Mouse (Mus musculus): ENCODE measurements around the gene Ank3. TPM values are rescaled to one million over a fixed set of nuclear protein-coding genes. Genes with fewer than 3 reads are reported as not detected.

Gene Ank3
- polyA plus RNA-seq, 1 experiment from 2014 or later, result 76.6 TPM

DNA sequence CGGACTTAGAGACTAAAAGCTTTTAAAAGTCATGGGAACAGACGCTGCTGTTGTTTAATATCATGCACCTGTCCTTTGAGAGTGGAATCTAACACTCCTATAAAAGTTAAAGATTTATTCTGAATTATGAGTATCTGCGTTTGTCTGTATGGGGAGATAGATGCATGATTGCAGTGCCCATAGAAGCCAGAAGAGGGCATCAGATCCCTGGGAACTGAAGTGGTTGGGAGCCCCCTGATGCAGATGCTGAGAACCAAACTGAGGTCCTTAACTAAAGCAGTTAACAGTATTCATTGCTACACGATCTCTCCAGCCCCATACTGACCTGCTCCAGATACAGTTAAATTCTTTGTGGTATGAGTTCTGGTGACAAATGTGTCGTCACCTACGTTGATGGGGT is 240.6 kb downstream of the Ank3 start:
- Histone ChIP-seq H3K27ac (replicated peaks) (no peak overlapping the region), H3K4me3 (no peak overlapping the region), H3K4me2 (no peak overlapping the region), H3K9ac (no peak overlapping the region), H3K4me1 (replicated peaks) (peaks cover 47% of the 10 kb centered on the region), H3K9me3 (no peaks in the 10 kb centered on the region), H3K27me3 (no peaks in the 10 kb centered on the region), H3K36me3 (no peaks in the 10 kb centered on the region)
- 90% methylated on average over 6 of the region's 6 CpGs for WGBS
- ATAC-seq (ENCODE audit: low FRiP score, low read depth), result no peak

DNA sequence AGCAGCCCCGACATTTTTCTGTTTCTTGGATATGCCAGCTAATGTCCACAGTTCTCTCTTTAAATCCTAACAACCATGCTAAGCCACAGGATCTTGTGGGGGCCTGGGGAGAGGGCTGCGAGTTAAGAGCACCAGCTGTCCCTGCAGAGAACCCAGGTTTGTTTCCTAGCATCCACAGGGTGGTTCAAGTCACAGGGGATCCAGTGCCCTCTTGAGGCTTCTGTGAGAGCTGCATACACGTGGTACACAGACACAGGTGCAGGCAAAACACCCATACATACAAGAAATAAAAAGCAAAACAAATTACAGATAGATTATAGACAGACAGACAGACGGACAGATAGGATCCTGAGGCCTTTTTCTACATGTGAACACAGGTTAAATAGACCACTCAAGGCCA is 242.0 kb downstream of the Ank3 start:
- ATAC-seq (ENCODE audit: low FRiP score, low read depth), result no peak
- H3K27me3 ChIP-seq, result no peaks in the 10 kb centered on the region
- 70% methylated on average over 4 of the region's 4 CpGs for WGBS
- no peaks in the 10 kb centered on the region for H3K9me3 ChIP-seq
- no peak overlapping the region for H3K4me3 ChIP-seq
- H3K27ac ChIP-seq (replicated peaks), result no peak overlapping the region
- H3K4me2 ChIP-seq, result no peak overlapping the region
- no peaks in the 10 kb centered on the region for H3K36me3 ChIP-seq
- H3K9ac ChIP-seq, result no peak overlapping the region
- peaks cover 33% of the 10 kb centered on the region for H3K4me1 ChIP-seq (replicated peaks)

DNA sequence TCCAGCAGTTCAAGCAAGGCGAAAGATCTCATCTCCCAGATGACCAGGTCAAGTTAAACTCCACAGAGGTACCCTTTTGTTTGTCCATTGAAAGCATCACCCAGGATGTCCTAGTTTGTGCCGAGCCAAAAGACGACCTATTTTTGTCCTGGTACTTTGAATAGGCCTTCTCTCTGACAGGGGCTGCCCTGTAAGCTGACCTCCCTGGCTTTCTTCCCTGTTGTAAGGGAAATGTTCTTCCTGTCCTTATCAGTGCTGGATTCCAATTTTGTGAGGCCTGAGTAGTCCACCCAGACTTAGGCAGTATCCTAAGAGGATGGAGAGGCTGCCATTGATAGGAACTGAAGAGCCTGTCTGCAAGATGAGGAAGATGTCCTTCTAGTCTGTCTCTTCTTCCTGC is 244.9 kb downstream of the Ank3 start:
- Histone ChIP-seq H3K4me3 (no peak overlapping the region), H3K4me2 (no peak overlapping the region), H3K27ac (replicated peaks) (no peak overlapping the region), H3K9ac (no peak overlapping the region), H3K36me3 (no peaks in the 10 kb centered on the region), H3K9me3 (no peaks in the 10 kb centered on the region), H3K4me1 (replicated peaks) (peaks cover 8% of the 10 kb centered on the region), H3K27me3 (no peaks in the 10 kb centered on the region)
- no peak for ATAC-seq (ENCODE audit: low FRiP score, low read depth)
- 47% methylated on average over 3 of the region's 3 CpGs for WGBS

DNA sequence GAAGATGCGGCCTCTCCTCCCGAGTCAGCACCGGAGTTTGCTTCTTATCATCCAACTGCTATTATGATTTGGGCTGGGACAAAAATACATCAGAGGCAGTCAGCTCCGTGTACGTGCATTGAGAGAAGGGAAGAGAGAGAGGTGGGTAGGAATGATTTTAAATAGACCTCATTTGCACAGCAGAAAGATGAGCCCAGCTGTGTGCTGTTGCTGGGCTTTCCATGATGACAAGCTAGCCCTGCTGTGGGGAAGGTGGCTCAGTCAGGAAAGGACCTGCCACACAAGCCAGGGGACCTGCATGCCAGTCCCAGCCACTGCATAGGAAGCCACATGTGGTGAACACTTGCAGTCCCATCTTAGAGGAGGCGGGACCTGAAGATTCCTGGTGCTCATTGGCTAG is 245.4 kb downstream of the Ank3 start:
- Histone ChIP-seq H3K27me3 (no peaks in the 10 kb centered on the region), H3K36me3 (no peaks in the 10 kb centered on the region), H3K4me1 (replicated peaks) (peaks cover 5% of the 10 kb centered on the region), H3K27ac (replicated peaks) (no peak overlapping the region), H3K4me3 (no peak overlapping the region), H3K9me3 (no peaks in the 10 kb centered on the region), H3K4me2 (no peak overlapping the region), H3K9ac (no peak overlapping the region)
- 76% methylated on average over 6 of the region's 6 CpGs for WGBS
- no peak for ATAC-seq (ENCODE audit: low FRiP score, low read depth)

DNA sequence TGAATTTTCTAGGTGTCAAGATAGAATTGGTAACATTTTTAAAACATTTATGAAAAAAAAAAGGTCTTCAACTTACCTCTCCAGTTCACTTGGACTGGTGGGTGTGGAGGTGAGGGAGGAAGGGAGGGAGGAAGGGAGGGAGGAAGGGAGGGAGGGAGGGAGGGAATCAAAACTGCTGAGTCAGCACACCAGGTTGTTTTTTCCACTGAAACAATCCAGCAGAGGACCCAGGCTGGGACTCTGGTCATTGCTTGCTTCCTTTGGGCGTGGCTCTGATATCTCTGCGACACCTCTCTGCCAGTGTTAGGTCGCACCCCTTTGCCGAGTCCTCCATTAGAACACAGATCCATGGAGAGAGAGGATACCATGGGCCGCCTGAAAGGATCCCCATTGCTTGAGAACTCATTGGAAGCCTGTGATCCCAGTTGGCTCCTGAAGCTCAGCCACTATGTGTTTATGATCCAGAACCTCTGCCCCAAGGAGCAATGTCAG is 246.8 kb downstream of the Ank3 start:
- H3K4me3 ChIP-seq, result no peak overlapping the region
- no peak overlapping the region for H3K27ac ChIP-seq (replicated peaks)
- H3K4me1 ChIP-seq (replicated peaks), result peaks cover 16% of the 10 kb centered on the region
- no peaks in the 10 kb centered on the region for H3K36me3 ChIP-seq
- 90% methylated on average over 5 of the region's 5 CpGs for WGBS
- H3K27me3 ChIP-seq, result no peaks in the 10 kb centered on the region
- H3K9me3 ChIP-seq, result no peaks in the 10 kb centered on the region
- no peak overlapping the region for H3K4me2 ChIP-seq
- no peak for ATAC-seq (ENCODE audit: low FRiP score, low read depth)
- no peak overlapping the region for H3K9ac ChIP-seq

DNA sequence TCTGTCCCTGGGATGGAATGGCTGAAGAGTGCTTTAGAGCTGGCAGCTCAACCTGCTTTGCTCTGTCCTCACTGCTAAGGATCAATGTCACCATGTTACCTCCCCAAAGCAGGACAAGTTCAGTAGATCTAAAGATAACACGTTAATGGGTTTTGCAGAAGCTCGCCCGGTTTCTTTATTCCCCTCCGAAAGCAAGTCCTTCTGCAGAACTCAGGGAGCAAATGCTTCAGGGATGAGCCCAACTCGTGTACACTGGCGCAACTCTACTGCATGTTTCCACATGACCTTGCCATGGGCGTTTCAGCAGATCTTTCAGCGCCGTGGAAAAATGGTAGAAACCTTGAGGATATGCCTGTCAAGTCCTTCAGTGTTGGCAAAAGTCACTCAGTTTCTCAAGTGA is 247.4 kb downstream of the Ank3 start:
- H3K27me3 ChIP-seq, result no peaks in the 10 kb centered on the region
- WGBS, result 95% methylated on average over 9 of the region's 9 CpGs
- H3K27ac ChIP-seq (replicated peaks), result no peak overlapping the region
- no peak for ATAC-seq (ENCODE audit: low FRiP score, low read depth)
- H3K4me3 ChIP-seq, result no peak overlapping the region
- H3K4me2 ChIP-seq, result no peak overlapping the region
- no peaks in the 10 kb centered on the region for H3K36me3 ChIP-seq
- H3K9me3 ChIP-seq, result no peaks in the 10 kb centered on the region
- H3K9ac ChIP-seq, result no peak overlapping the region
- peaks cover 20% of the 10 kb centered on the region for H3K4me1 ChIP-seq (replicated peaks)

DNA sequence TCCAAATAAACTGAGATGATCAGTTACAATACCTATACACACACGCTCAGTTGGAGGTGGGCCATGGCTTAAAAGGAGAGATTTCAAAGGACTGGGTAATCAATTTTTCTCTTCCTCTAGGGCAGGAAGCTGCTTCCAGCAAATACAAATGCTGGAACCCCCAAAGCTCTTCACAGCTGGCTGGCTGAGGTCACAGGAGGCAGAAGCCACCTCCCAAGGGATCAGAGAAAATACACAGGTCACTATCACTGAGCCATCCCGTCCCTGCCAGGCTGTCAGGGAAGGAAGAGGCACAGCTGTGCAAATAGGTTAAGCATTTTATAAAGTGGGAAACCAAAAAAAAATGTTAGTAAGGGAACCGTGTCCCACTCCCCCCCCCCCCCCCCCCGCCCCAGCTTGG is 251.5 kb downstream of the Ank3 start:
- no peaks in the 10 kb centered on the region for H3K27me3 ChIP-seq
- no peaks in the 10 kb centered on the region for H3K9me3 ChIP-seq
- no peak overlapping the region for H3K9ac ChIP-seq
- 41% methylated on average over 4 of the region's 4 CpGs for WGBS
- ATAC-seq (ENCODE audit: low FRiP score, low read depth), result no peak
- no peak overlapping the region for H3K4me3 ChIP-seq
- H3K4me1 ChIP-seq (replicated peaks), result peaks cover 42% of the 10 kb centered on the region
- H3K4me2 ChIP-seq, result no peak overlapping the region
- no peaks in the 10 kb centered on the region for H3K36me3 ChIP-seq
- H3K27ac ChIP-seq (replicated peaks), result no peak overlapping the region

DNA sequence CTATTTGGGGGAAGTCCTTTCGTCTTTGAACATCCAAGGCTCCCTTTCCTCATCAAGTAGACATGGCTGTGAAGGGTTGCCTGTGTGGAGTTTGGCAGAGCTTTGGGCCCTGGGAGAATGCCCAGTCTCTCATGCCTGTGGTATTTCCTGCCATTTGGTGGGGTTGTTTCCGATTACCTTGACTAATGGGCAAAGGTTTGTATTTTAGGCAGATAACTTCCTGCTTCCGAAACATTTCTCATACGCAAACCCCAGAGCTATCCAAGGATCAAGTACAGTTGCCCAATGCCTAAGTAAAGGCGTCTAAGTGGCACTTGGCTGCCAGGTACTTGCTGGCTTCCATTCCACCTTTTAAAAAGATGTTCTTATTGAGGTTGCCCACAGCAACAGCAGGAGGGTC is 254.1 kb downstream of the Ank3 start:
- no peak overlapping the region for H3K4me3 ChIP-seq
- peaks cover 58% of the 10 kb centered on the region for H3K4me1 ChIP-seq (replicated peaks)
- H3K9ac ChIP-seq, result no peak overlapping the region
- no peak overlapping the region for H3K4me2 ChIP-seq
- ATAC-seq (ENCODE audit: low FRiP score, low read depth), result no peak
- WGBS, result 70% methylated on average over 5 of the region's 5 CpGs
- H3K9me3 ChIP-seq, result no peaks in the 10 kb centered on the region
- H3K27ac ChIP-seq (replicated peaks), result no peak overlapping the region
- H3K36me3 ChIP-seq, result no peaks in the 10 kb centered on the region
- H3K27me3 ChIP-seq, result no peaks in the 10 kb centered on the region

DNA sequence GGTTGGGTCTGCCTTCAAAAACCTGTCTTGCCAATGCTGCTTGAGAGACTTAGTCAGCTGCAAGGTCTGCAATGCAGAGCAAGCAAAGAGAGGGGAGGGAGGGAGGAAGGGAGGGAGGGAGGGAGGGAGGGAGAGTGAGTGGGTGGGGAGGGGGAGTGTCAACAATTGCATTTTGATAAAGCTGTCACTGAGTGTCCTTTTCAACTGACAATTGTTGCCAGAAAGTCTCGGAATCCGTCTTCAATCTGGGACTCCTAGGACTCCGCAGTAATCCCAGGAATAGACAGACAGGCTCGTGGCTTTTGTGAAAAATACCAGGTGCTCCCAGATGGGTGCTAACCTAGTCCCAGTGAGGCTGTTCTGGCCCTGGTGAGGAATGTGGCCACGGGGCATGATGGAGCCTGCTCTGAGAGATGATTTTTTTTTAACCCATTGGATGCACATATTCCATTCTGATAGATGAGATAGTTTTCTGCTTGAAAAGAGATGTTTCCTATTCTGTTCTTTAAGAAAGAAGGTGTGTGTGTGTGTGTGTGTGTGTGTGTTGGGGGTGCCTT is 254.6 kb downstream of the Ank3 start:
- no peaks in the 10 kb centered on the region for H3K27me3 ChIP-seq
- no peak overlapping the region for H3K4me3 ChIP-seq
- 26% methylated on average over 5 of the region's 5 CpGs for WGBS
- H3K36me3 ChIP-seq, result no peaks in the 10 kb centered on the region
- H3K9me3 ChIP-seq, result no peaks in the 10 kb centered on the region
- no peak for ATAC-seq (ENCODE audit: low FRiP score, low read depth)
- no peak overlapping the region for H3K27ac ChIP-seq (replicated peaks)
- H3K4me2 ChIP-seq, result no peak overlapping the region
- no peak overlapping the region for H3K9ac ChIP-seq
- H3K4me1 ChIP-seq (replicated peaks), result peaks cover 58% of the 10 kb centered on the region

DNA sequence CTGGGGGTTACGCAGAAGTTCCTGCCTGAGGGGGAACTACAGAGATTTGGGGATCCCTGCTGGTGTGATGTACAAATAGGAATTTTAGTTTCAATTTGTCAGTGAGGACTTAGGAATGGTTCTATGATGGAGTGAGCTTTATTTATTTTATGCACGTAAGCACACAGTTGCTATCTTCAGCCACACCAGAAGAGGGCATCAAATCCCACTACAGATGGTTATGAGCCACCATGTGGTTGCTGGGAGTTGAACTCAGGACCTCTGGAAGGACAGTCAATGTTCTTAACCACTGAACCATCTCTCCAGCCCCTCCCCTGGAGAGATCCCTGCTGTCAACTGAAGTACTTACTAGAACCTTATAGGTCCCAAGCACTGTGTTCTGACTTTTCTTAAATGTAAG is 255.6 kb downstream of the Ank3 start:
- 86% methylated on average over 2 of the region's 2 CpGs for WGBS
- Histone ChIP-seq H3K27me3 (no peaks in the 10 kb centered on the region), H3K4me2 (no peak overlapping the region), H3K4me3 (no peak overlapping the region), H3K27ac (replicated peaks) (no peak overlapping the region), H3K9ac (no peak overlapping the region), H3K36me3 (no peaks in the 10 kb centered on the region), H3K4me1 (replicated peaks) (peaks cover 58% of the 10 kb centered on the region), H3K9me3 (no peaks in the 10 kb centered on the region)
- no peak for ATAC-seq (ENCODE audit: low FRiP score, low read depth)

DNA sequence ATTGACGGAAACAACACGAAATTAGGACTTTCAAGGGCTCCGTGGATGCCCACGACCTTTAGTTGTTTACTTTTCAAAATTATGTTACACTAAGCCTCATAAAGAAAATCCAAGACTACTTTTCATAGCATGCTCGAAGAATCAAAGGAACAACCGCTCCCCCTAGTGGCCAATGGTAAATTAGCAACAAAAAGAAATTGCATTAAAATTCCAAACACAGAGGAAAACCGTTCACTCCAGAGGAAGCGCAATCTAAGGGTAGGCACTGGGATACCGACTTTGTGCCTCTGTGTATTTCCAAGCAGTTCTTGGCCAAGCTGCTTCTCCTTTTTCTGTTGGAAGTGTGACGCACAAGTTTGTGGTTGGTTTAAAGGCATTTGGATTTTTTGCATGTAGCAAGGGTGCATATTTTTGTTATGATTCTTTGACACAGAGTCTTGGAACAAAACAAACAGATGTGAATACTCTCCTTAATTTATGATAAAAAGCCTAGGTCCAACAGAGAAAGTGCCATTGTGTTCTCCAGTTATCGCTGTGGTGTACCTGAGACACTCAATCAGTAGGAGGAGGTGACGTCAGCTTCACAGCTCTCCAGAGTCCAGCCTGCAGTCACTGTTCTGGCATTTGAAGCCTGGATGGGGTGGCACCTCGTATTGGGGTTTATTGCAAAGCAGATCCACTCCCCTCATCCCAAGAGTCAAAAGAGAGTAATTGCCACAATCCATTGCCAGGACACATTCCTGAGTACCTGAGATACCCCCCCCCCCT is 256.5 kb downstream of the Ank3 start:
- WGBS, result 16% methylated on average over 13 of the region's 13 CpGs
- no peaks in the 10 kb centered on the region for H3K36me3 ChIP-seq
- H3K27me3 ChIP-seq, result no peaks in the 10 kb centered on the region
- ATAC-seq (ENCODE audit: low FRiP score, low read depth), result no peak; the same call in 1 of the 2 replicates
- peak overlapping the region; percentile 2; the same call in 1 of the 2 replicates for H3K4me2 ChIP-seq
- H3K9ac ChIP-seq, result no peak overlapping the region
- peaks cover 53% of the 10 kb centered on the region for H3K4me1 ChIP-seq (replicated peaks)
- no peak overlapping the region for H3K27ac ChIP-seq (replicated peaks)
- no peak overlapping the region for H3K4me3 ChIP-seq
- no peaks in the 10 kb centered on the region for H3K9me3 ChIP-seq

DNA sequence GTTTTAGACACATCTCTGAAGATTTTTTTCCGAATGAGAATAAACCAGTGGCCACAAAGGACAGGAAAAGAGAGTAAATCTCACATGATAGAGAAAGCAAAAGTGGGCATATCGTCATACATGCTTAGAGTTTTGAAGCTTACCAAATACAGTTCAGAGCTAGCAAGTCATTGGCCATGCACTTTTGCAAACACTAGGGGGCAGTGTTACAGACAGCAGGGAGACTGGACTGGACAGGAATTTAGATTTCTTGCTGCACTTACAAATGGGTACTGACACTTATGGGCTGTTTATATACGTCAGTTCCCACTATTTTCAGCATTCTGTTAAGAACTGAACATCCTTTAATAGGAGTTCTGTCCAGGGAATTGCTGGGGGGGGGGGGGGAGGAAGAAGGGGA is 257.7 kb downstream of the Ank3 start:
- WGBS, result 9% methylated on average over 3 of the region's 3 CpGs
- peaks cover 46% of the 10 kb centered on the region for H3K4me1 ChIP-seq (replicated peaks)
- no peak overlapping the region for H3K27ac ChIP-seq (replicated peaks)
- H3K9ac ChIP-seq, result no peak overlapping the region
- no peak overlapping the region for H3K4me3 ChIP-seq
- H3K9me3 ChIP-seq, result no peaks in the 10 kb centered on the region
- no peaks in the 10 kb centered on the region for H3K27me3 ChIP-seq
- H3K4me2 ChIP-seq, result no peak overlapping the region
- no peak for ATAC-seq (ENCODE audit: low FRiP score, low read depth)
- no peaks in the 10 kb centered on the region for H3K36me3 ChIP-seq

DNA sequence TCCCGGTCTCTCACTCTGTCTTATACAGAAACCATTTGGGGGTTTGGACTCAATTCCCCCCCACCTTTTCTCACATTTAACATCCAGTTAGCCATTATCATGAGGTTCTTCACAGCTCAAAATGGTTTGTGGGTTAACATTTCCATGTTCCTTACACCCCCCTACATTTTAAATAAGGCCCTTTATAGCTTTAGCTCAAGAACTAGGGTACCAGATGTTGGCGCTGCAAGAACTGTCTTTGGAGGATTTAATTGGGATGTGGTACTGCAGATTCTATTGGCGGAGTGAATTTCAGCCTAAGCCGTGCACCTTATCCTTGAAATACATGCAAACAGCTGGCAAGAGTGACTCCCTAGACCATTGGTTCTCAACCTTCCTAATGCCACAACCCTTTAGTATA is 261.2 kb downstream of the Ank3 start:
- Histone ChIP-seq H3K36me3 (no peaks in the 10 kb centered on the region), H3K27me3 (no peaks in the 10 kb centered on the region), H3K4me1 (replicated peaks) (peaks cover 27% of the 10 kb centered on the region), H3K27ac (replicated peaks) (no peak overlapping the region), H3K9me3 (no peaks in the 10 kb centered on the region), H3K9ac (no peak overlapping the region), H3K4me2 (no peak overlapping the region), H3K4me3 (no peak overlapping the region)
- no peak for ATAC-seq (ENCODE audit: low FRiP score, low read depth)
- WGBS, result 89% methylated on average over 4 of the region's 4 CpGs
